Mouse (Mus musculus): ENCODE measurements at regions not wholly inside any gene's neighbourhood (a gene's known extent, or its start where the extent isn't known, plus 50 kb on each side); places are given as distances from the start of the nearest gene placed in this dataset.

DNA sequence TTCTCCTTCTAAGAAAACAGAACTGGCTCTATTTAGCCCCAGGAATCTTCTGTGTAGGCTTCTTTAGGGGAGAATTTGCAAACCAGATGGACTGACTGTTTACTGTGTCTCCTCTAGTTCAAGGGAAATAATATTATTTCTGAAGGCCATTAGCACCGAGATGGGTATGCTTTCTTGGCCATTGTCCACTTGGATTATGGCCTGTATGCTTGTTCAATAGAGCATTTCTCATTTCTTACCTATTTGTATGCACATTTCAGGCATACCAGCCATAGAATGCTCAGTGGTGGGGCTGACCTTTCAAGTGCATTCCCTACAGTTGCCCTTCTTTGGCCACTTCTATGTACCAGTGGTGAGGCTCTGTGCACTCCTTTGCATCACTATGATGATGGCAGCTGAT, 166.3 kb downstream of the Plpp3 start:
- no peak overlapping the region for H3K4me2 ChIP-seq (replicated peaks; ENCODE audit: low read depth, low read length)
- H3K9ac ChIP-seq (replicated peaks; ENCODE audit: low read length): no peak overlapping the region
- no peak overlapping the region for H3K27ac ChIP-seq (ENCODE audit: low read length)
- H3K36me3 ChIP-seq (ENCODE audit: insufficient read depth, low read length): no peaks in the 10 kb centered on the region
- 82% methylated on average over 1 of the region's 1 CpGs for WGBS
- ATAC-seq (ENCODE audit: low FRiP score, low TSS enrichment): no peak
- H3K4me1 ChIP-seq (ENCODE audit: insufficient read depth, low read length): no peaks in the 10 kb centered on the region
- H3K4me3 ChIP-seq (ENCODE audit: low read length): no peak overlapping the region
- no peaks in the 10 kb centered on the region for H3K9me3 ChIP-seq (ENCODE audit: low read length)
- H3K27me3 ChIP-seq (ENCODE audit: insufficient read depth, low read length): no peaks in the 10 kb centered on the region

DNA sequence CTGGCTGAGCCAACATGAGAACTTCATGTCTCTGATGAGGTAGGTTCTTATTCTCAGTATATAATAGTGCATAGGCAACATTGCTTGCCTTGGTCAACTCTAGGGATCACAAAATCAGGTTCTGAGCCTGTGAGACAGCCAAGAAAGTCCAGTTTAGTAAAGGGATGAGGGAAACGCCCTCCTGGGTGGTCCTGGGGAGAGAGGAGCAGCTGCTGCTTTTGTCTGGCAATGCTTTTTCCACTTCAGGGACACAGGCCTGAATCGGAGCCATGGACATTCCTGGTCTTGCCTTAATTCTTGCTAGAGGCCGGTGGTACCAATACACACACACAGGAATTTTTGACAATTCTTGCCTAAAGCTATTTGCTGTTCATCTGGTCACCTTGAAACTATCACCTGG, 169.8 kb downstream of the Plpp3 start:
- H3K36me3 ChIP-seq (ENCODE audit: insufficient read depth, low read length): no peaks in the 10 kb centered on the region
- H3K9me3 ChIP-seq (ENCODE audit: low read length): no peaks in the 10 kb centered on the region
- no peaks in the 10 kb centered on the region for H3K27me3 ChIP-seq (ENCODE audit: insufficient read depth, low read length)
- WGBS: 80% methylated on average over 3 of the region's 3 CpGs
- no peak overlapping the region for H3K9ac ChIP-seq (replicated peaks; ENCODE audit: low read length)
- H3K27ac ChIP-seq (ENCODE audit: low read length): no peak overlapping the region
- H3K4me3 ChIP-seq (ENCODE audit: low read length): no peak overlapping the region
- H3K4me1 ChIP-seq (ENCODE audit: insufficient read depth, low read length): no peaks in the 10 kb centered on the region
- H3K4me2 ChIP-seq (replicated peaks; ENCODE audit: low read depth, low read length): no peak overlapping the region
- no peak for ATAC-seq (ENCODE audit: low FRiP score, low TSS enrichment)

DNA sequence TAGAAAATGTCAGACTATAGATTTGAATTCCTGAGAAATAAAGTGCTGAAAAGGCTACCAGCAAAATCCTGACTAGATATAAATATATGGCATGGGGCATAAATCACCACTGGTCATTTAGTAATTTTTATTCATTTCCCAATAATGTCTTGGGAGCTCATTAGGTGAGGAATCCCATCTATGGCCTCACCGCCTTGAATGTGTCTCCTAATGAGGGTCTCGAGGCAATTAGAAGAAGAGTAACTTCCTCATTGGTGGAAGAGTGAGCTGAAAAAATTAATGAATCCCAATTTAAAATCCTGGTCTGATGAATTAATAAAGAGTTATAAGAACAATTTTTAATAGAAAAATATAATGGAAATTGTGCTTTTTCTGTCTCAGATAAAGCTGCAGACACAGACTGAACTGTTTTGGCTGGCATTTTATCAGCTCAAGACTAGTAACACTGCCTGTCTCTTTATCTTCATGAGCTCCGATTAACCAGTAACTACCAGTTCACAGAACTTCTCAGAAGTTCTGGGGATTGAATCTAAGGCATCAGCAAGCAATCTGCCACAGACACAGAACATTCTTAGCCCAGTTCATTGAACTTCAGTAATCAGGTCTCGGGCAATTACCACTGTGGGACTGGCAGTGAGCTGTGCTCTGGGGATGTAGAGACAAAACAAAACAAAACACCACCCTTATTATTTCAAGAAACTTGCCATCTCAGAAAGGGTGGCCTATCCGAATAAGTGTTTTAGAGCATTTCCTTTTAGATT, 170.7 kb downstream of the Plpp3 start:
- no peaks in the 10 kb centered on the region for H3K36me3 ChIP-seq (ENCODE audit: insufficient read depth, low read length)
- H3K4me2 ChIP-seq (replicated peaks; ENCODE audit: low read depth, low read length): no peak overlapping the region
- peak overlapping the region; percentile 39; the same call in 1 of the 2 replicates for H3K27ac ChIP-seq (ENCODE audit: low read length)
- 72% methylated on average over 5 of the region's 5 CpGs for WGBS
- no peaks in the 10 kb centered on the region for H3K9me3 ChIP-seq (ENCODE audit: low read length)
- ATAC-seq (ENCODE audit: low FRiP score, low TSS enrichment): no peak
- no peaks in the 10 kb centered on the region for H3K4me1 ChIP-seq (ENCODE audit: insufficient read depth, low read length)
- no peak overlapping the region for H3K9ac ChIP-seq (replicated peaks; ENCODE audit: low read length)
- no peaks in the 10 kb centered on the region for H3K27me3 ChIP-seq (ENCODE audit: insufficient read depth, low read length)
- no peak overlapping the region for H3K4me3 ChIP-seq (ENCODE audit: low read length)

DNA sequence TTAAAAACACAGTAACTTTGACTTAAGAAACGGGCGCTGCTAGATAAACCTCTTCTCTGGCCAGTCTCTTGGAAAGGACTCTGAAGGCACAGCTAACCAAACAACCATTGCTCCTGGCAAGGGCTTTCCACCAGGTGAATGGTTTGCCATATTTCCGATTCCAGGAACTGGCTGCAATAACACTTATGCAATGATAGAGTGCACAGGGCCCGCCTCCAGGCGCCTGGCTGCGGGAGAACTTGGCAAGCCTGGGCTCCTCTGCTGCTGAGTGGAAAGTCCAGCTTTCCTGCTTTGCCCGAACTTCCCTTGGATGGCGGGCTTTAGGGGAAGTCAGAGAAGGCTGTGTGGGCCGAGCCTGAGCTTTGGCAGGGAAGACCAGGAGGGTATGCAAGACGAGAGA, 171.6 kb downstream of the Plpp3 start:
- no peaks in the 10 kb centered on the region for H3K27me3 ChIP-seq (ENCODE audit: insufficient read depth, low read length)
- H3K36me3 ChIP-seq (ENCODE audit: insufficient read depth, low read length): no peaks in the 10 kb centered on the region
- H3K4me3 ChIP-seq (ENCODE audit: low read length): no peak overlapping the region
- 0 out of 2 replicates have a peak overlapping the region, but pooled peaks have one; percentile 39 for H3K27ac ChIP-seq (ENCODE audit: low read length)
- H3K9me3 ChIP-seq (ENCODE audit: low read length): no peaks in the 10 kb centered on the region
- H3K9ac ChIP-seq (replicated peaks; ENCODE audit: low read length): no peak overlapping the region
- 57% methylated on average over 10 of the region's 10 CpGs for WGBS
- no peak for ATAC-seq (ENCODE audit: low FRiP score, low TSS enrichment)
- H3K4me1 ChIP-seq (ENCODE audit: insufficient read depth, low read length): no peaks in the 10 kb centered on the region
- H3K4me2 ChIP-seq (replicated peaks; ENCODE audit: low read depth, low read length): no peak overlapping the region

DNA sequence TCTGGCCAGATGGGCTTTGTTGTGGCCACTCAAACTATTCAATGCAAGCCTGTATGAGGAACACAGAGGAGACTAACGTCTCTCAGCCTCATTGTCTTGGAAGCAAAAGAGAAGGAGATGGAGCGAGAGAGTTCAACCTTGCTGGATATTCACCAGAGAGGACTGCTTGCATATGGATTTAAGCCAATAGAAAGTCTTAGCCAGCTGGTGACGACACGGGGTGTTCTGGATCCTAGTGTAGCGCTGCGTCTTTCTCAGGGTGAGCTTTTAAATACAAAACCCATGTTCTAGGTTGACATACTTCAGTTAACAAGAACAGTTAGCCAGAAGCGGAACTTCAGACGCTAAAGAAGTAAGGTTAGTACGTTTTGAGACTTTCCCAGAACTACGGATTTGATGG, 174.9 kb downstream of the Plpp3 start:
- Histone ChIP-seq H3K27me3 (ENCODE audit: insufficient read depth, low read length) (no peaks in the 10 kb centered on the region), H3K4me1 (ENCODE audit: insufficient read depth, low read length) (0 out of 2 replicates have a peak, but pooled peaks cover 5% of the 10 kb centered on the region), H3K4me3 (ENCODE audit: low read length) (no peak overlapping the region), H3K9me3 (ENCODE audit: low read length) (no peaks in the 10 kb centered on the region), H3K27ac (ENCODE audit: low read length) (no peak overlapping the region), H3K36me3 (ENCODE audit: insufficient read depth, low read length) (no peaks in the 10 kb centered on the region), H3K4me2 (replicated peaks; ENCODE audit: low read depth, low read length) (no peak overlapping the region), H3K9ac (replicated peaks; ENCODE audit: low read length) (no peak overlapping the region)
- WGBS: 84% methylated on average over 10 of the region's 10 CpGs
- no peak for ATAC-seq (ENCODE audit: low FRiP score, low TSS enrichment)

DNA sequence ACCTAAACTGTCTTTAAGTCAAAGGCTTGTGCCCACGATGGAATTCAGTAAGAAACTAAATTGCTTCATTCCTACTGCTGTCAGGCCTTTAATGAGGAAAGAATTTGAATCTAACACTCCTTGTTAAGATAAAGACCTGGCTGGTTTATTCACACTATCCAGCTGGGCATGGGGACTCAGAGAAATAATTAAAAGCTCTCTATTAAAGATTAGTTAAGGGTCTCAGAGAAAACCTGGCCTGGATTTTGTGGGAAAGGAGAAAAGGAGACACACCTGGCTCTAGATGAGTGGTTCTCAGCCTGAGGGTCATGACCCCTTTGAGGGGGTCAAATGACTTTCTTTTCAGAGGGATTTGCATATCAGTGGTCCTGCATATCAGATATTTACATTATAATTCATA, 178.7 kb downstream of the Plpp3 start:
- no peak overlapping the region for H3K4me2 ChIP-seq (replicated peaks; ENCODE audit: low read depth, low read length)
- WGBS: 47% methylated on average over 1 of the region's 1 CpGs
- 0 out of 2 replicates have a peak, but pooled peaks cover 5% of the 10 kb centered on the region for H3K4me1 ChIP-seq (ENCODE audit: insufficient read depth, low read length)
- H3K27ac ChIP-seq (ENCODE audit: low read length): no peak overlapping the region
- H3K27me3 ChIP-seq (ENCODE audit: insufficient read depth, low read length): no peaks in the 10 kb centered on the region
- H3K36me3 ChIP-seq (ENCODE audit: insufficient read depth, low read length): no peaks in the 10 kb centered on the region
- ATAC-seq (ENCODE audit: low FRiP score, low TSS enrichment): no peak
- H3K4me3 ChIP-seq (ENCODE audit: low read length): no peak overlapping the region
- H3K9ac ChIP-seq (replicated peaks; ENCODE audit: low read length): no peak overlapping the region
- no peaks in the 10 kb centered on the region for H3K9me3 ChIP-seq (ENCODE audit: low read length)

DNA sequence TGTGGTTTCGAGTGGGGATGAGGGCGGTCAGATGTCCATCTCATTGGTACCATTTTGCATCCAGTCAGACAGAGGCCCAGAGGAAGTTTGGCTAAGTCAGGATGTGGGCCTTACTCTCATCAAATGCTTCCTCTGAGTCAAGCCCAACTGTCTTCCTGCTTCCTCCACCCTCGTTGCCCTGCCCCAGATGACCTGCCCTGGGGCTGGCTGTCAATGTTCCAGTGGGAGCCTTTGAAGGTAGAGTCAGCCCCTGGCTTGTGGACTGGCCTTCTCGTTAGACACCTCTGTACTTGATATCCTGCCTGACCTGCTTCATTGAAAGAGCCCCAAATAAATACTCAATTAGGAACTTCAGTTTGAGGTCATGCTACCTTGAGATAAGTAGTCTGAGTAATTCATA, 179.4 kb downstream of the Plpp3 start:
- no peak for ATAC-seq (ENCODE audit: low FRiP score, low TSS enrichment)
- Histone ChIP-seq H3K27me3 (ENCODE audit: insufficient read depth, low read length) (no peaks in the 10 kb centered on the region), H3K9ac (replicated peaks; ENCODE audit: low read length) (no peak overlapping the region), H3K4me1 (ENCODE audit: insufficient read depth, low read length) (0 out of 2 replicates have a peak, but pooled peaks cover 5% of the 10 kb centered on the region), H3K27ac (ENCODE audit: low read length) (no peak overlapping the region), H3K4me2 (replicated peaks; ENCODE audit: low read depth, low read length) (no peak overlapping the region), H3K9me3 (ENCODE audit: low read length) (no peaks in the 10 kb centered on the region), H3K4me3 (ENCODE audit: low read length) (no peak overlapping the region), H3K36me3 (ENCODE audit: insufficient read depth, low read length) (no peaks in the 10 kb centered on the region)
- 66% methylated on average over 4 of the region's 4 CpGs for WGBS

DNA sequence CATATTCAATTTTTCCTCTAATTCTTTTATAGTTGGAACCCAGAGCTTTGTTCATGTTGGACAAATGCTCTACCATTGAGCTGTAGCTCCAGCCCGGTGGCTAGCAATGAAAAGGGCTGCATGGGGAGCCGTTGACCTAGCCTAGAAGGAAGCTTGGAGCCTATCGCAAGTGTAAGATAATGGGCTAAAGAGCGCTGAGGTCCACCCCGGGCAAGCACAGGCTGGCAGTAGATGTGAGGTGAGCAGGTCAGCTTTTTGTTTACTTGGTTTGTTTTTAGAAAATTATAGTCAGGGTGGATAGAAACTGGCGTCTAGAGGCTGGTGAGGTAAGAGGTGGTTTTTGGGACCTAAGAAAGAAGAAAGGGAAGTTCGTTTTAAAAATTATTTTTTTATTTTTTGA, 181.0 kb downstream of the Plpp3 start:
- ATAC-seq (ENCODE audit: low FRiP score, low TSS enrichment): no peak
- Histone ChIP-seq H3K27ac (ENCODE audit: low read length) (no peak overlapping the region), H3K4me3 (ENCODE audit: low read length) (no peak overlapping the region), H3K36me3 (ENCODE audit: insufficient read depth, low read length) (no peaks in the 10 kb centered on the region), H3K9ac (replicated peaks; ENCODE audit: low read length) (no peak overlapping the region), H3K4me2 (replicated peaks; ENCODE audit: low read depth, low read length) (no peak overlapping the region), H3K27me3 (ENCODE audit: insufficient read depth, low read length) (no peaks in the 10 kb centered on the region), H3K9me3 (ENCODE audit: low read length) (no peaks in the 10 kb centered on the region), H3K4me1 (ENCODE audit: insufficient read depth, low read length) (0 out of 2 replicates have a peak, but pooled peaks cover 5% of the 10 kb centered on the region)
- WGBS: 80% methylated on average over 7 of the region's 7 CpGs

DNA sequence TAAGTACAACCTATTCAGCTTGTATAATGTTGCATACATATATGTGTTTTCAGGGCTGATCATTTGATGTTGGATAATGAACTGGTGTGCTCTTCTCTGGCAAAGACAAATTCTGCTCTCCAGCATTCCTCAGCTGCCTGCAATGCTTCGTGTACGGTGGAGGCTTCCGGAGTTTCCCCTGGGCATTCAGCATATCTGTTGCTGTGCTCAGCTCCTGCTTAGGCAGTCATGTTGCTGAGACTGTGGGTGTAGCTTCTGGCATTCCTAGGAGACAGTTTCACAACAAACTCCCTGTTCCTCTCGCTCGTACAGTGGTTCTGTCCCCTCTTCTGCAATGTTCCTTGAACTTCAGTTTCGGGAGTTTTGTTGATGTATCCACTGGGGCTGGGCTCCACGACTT, 181.7 kb downstream of the Plpp3 start:
- no peaks in the 10 kb centered on the region for H3K36me3 ChIP-seq (ENCODE audit: insufficient read depth, low read length)
- 57% methylated on average over 7 of the region's 7 CpGs for WGBS
- no peak overlapping the region for H3K4me2 ChIP-seq (replicated peaks; ENCODE audit: low read depth, low read length)
- H3K4me3 ChIP-seq (ENCODE audit: low read length): no peak overlapping the region
- no peak overlapping the region for H3K9ac ChIP-seq (replicated peaks; ENCODE audit: low read length)
- no peaks in the 10 kb centered on the region for H3K27me3 ChIP-seq (ENCODE audit: insufficient read depth, low read length)
- H3K4me1 ChIP-seq (ENCODE audit: insufficient read depth, low read length): 0 out of 2 replicates have a peak, but pooled peaks cover 5% of the 10 kb centered on the region
- ATAC-seq (ENCODE audit: low FRiP score, low TSS enrichment): no peak
- H3K27ac ChIP-seq (ENCODE audit: low read length): no peak overlapping the region
- no peaks in the 10 kb centered on the region for H3K9me3 ChIP-seq (ENCODE audit: low read length)

DNA sequence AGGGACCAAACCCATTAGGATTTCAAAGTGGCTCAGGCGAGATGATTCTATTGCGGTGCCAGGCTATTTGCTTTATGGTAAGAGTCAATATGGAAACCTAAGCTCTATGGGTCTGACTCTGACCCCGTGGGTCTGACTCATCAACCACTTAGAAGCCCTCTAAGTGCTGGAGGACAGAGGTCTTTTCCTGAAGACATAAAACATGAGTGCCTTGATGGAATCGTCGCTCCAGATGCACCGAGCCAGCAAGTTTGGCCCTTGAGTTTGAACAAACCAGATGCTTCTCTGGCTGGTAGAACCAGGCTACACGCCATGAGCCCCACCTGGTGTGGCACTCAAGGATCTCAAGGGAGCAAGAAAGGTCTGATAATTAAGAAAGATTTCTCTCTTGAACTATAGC, 184.1 kb downstream of the Plpp3 start:
- H3K27ac ChIP-seq (ENCODE audit: low read length): no peak overlapping the region
- no peak for ATAC-seq (ENCODE audit: low FRiP score, low TSS enrichment)
- no peaks in the 10 kb centered on the region for H3K4me1 ChIP-seq (ENCODE audit: insufficient read depth, low read length)
- no peaks in the 10 kb centered on the region for H3K27me3 ChIP-seq (ENCODE audit: insufficient read depth, low read length)
- WGBS: 35% methylated on average over 7 of the region's 7 CpGs
- H3K9ac ChIP-seq (replicated peaks; ENCODE audit: low read length): no peak overlapping the region
- no peaks in the 10 kb centered on the region for H3K36me3 ChIP-seq (ENCODE audit: insufficient read depth, low read length)
- no peaks in the 10 kb centered on the region for H3K9me3 ChIP-seq (ENCODE audit: low read length)
- no peak overlapping the region for H3K4me3 ChIP-seq (ENCODE audit: low read length)
- no peak overlapping the region for H3K4me2 ChIP-seq (replicated peaks; ENCODE audit: low read depth, low read length)

Data from kidney, embryonic 16.5 days (tissue).